Mouse (Mus musculus): Measurements from ENCODE around the gene Pced1b. TPM values are rescaled to one million over a fixed set of nuclear protein-coding genes. Genes with fewer than 3 reads are reported as not detected.

Gene Pced1b
- total RNA-seq, 4 experiments from 2014 or later: 2.5 to 4.8 (median 3.8) TPM

Other genes starting within 250 kb of the Pced1b start
- 1 to 10 TPM; 3.0 to 5.3 (median 3.7) TPM for gene Slc38a4, start 191.2 kb upstream of the Pced1b start, total RNA-seq (2022)
- 1 to 10 TPM; 4.8 to 6.1 (median 5.7) TPM for gene Amigo2, start 180 bp downstream of the Pced1b start, total RNA-seq (2022)